Comparison of ENCODE assay signal across 35 mouse cellular contexts in the genomic region with DNA sequence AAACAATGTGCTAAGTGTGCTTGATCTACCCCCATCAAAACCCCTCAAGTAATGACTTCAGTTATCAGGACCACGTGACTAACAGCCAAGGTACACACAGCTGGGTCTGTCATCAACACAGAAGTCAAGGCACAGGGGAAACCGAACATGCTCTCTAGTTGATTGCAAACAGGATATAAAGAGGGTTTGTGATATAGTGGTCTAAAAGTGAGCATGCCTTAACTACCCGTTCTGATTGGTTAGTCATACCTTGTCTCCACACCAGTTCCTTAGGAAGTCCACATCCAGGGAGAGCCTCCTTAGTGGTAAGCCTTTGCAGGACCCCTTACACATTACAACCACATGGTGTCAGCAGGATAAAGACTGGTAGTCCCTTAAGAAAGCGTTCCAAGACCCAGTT. TPM values are rescaled to one million over a fixed set of nuclear protein-coding genes. Genes with fewer than 3 reads are reported as not detected.
"Had no signal": no experiment of that assay in that cellular context is flagged by ENCODE, and none has a peak within 500 bp of the region (broad histone marks: within the 10 kb centered on the region; RNA-seq: fewer than 3 reads in every experiment).

No protein-coding gene starts in this region.

- H3K27ac ChIP-seq: heart, embryonic 10.5 days; hindbrain, embryonic 14.5 days; intestine, embryonic 15.5 days; layer of hippocampus, adult 2 months; left cerebral cortex, adult 2 months; limb, embryonic 10.5 days; limb, embryonic 12.5 days had no signal

- DNase-seq: forebrain, postnatal 0 days; gastrocnemius, postnatal 14 days; gastrocnemius, postnatal 36 days; heart, adult 18-20 months; heart, postnatal 10 days; kidney, adult 18-20 months; kidney, adult 8-10 months; kidney, postnatal 10 days; kidney, postnatal 25 days; kidney, postnatal 4 days; liver had no signal

- H3K9ac ChIP-seq: forebrain, postnatal 0 days; heart, embryonic 12.5 days; hindbrain, embryonic 14.5 days; intestine, embryonic 15.5 days; limb, embryonic 12.5 days had no signal

- H3K9me3 ChIP-seq: heart, embryonic 10.5 days; heart, embryonic 12.5 days; intestine, embryonic 15.5 days; limb, embryonic 10.5 days; limb, embryonic 12.5 days had no signal

- H3K36me3 ChIP-seq: intestine, embryonic 15.5 days had no signal

- ATAC-seq: forebrain, postnatal 0 days; hindbrain, embryonic 16.5 days; inflammation-experienced regulatory T-cells, adult 6 months; intestine, embryonic 15.5 days; intestine, postnatal 0 days had no signal

- H3K4me2 ChIP-seq: heart, embryonic 12.5 days; hindbrain, embryonic 14.5 days; intestine, embryonic 15.5 days; limb, embryonic 12.5 days; liver, embryonic 11.5 days had no signal

- H3K4me3 ChIP-seq: heart, embryonic 10.5 days; heart, embryonic 12.5 days; intestine, embryonic 15.5 days; layer of hippocampus, adult 2 months; left cerebral cortex, adult 2 months; limb, embryonic 10.5 days; limb, embryonic 12.5 days had no signal

RNA-seq across cellular contexts. Expression of a gene that starts 6.9 kb away (rescaled TPM):
- total RNA-seq: gastrocnemius, adult 18-20 months; gastrocnemius, adult 8-10 months; gastrocnemius, postnatal 14 days; gastrocnemius, postnatal 36 days; heart, adult 18-20 months; heart, adult 8-10 months; heart, postnatal 25 days; hematopoietic stem cell, adult 5-6 weeks had no signal
- polyA plus RNA-seq: heart, embryonic 14.5 days; heart, embryonic 16.5 days; kidney, embryonic 14.5 days had no signal

RNA-seq across cellular contexts. Expression of a gene that starts 12.0 kb away (rescaled TPM):
- total RNA-seq: hematopoietic stem cell, adult 5-6 weeks had no signal

RNA-seq across cellular contexts. Expression of a gene that starts 25.4 kb away (rescaled TPM):
- total RNA-seq: forebrain, postnatal 0 days; gastrocnemius, adult 18-20 months; gastrocnemius, adult 8-10 months; gastrocnemius, postnatal 14 days; gastrocnemius, postnatal 36 days; heart, adult 18-20 months; heart, adult 8-10 months; heart, postnatal 10 days; heart, postnatal 25 days; layer of hippocampus, adult 2 months; layer of hippocampus, postnatal 10 days; layer of hippocampus, postnatal 25 days; left cerebral cortex, adult 2 months; left cerebral cortex, postnatal 14 days; left cerebral cortex, postnatal 36 days had no signal
- polyA plus RNA-seq: forebrain, postnatal 0 days had no signal
